ENCODE assay signal across 30 mouse cellular contexts in genomic region chr5:151416988-151417387, GRCm38 (mm10). TPM values are rescaled to one million over a fixed set of nuclear protein-coding genes. Genes with fewer than 3 reads are reported as not detected.
A peak's percentile ranks its signal among the peaks of the same experiment; 100 is the strongest.
DNase-seq lines count a peak whose midpoint lies in the region; ATAC-seq and TF ChIP-seq lines count a peak whose summit lies in the region.
"Had no signal": no experiment of that assay in that cellular context is flagged by ENCODE, and none has a peak within 500 bp of the region (broad histone marks: within the 10 kb centered on the region; RNA-seq: fewer than 3 reads in every experiment).

No protein-coding gene starts in this region.

- no peak for TF ChIP-seq CTCF in midbrain, postnatal 0 days (IDR thresholded peaks at IDR 0.05)
- TF ChIP-seq CTCF in cerebellum, adult 2 months (IDR thresholded peaks at IDR 0.05; ENCODE audit: borderline replicate concordance, insufficient read depth, low read depth, low read length) = no peak

- peak; percentile 72 for DNase-seq in midbrain, embryonic 11.5 days (ENCODE audit: low spot score, missing footprints)
- DNase-seq in midbrain, postnatal 0 days (ENCODE audit: low spot score) = no peak
- DNase-seq in c-Kit-positive CD71-positive TER-119-positive erythroid progenitor cells, embryonic 14.5 days (ENCODE audit: low spot score) = peak; percentile 10
- no peak for DNase-seq in cerebellum, adult 18-20 months
- no peak for DNase-seq in cerebellum, adult 2 months
- DNase-seq: cerebellum, adult 8-10 months; cerebellum, postnatal 14 days; embryo, embryonic 11 days; gastrocnemius, postnatal 10 days; heart, adult 18-20 months; heart, postnatal 10 days; heart, postnatal 4 days had no signal

- no peaks in the 10 kb centered on the region for H3K9me3 ChIP-seq in midbrain, embryonic 11.5 days (ENCODE audit: control insufficient read depth, low read length)
- H3K9me3 ChIP-seq in midbrain, postnatal 0 days (ENCODE audit: low read length) = no peaks in the 10 kb centered on the region
- H3K9me3 ChIP-seq in liver, embryonic 15.5 days (replicated peaks) = no peaks in the 10 kb centered on the region
- H3K9me3 ChIP-seq: embryonic facial prominence, embryonic 15.5 days; forebrain, embryonic 10.5 days; G1E; heart, embryonic 10.5 days; hindbrain, embryonic 12.5 days had no signal

- no peak for ATAC-seq in midbrain, embryonic 11.5 days (ENCODE audit: low FRiP score)
- no peak for ATAC-seq in midbrain, postnatal 0 days (ENCODE audit: low FRiP score)
- ATAC-seq in liver, embryonic 15.5 days (ENCODE audit: insufficient read depth) = no peak
- no peak for ATAC-seq in CD4-positive, CD25-positive, alpha-beta regulatory T cell, adult 4 months
- ATAC-seq: forebrain, embryonic 16.5 days; hindbrain, postnatal 0 days had no signal

- H3K4me3 ChIP-seq in midbrain, embryonic 11.5 days (ENCODE audit: low read depth, low read length) = no peak overlapping the region
- no peak overlapping the region for H3K4me3 ChIP-seq in midbrain, postnatal 0 days (ENCODE audit: low read depth, low read length)
- H3K4me3 ChIP-seq in liver, embryonic 15.5 days (replicated peaks) = no peak overlapping the region
- H3K4me3 ChIP-seq in cerebellum, adult 2 months (replicated peaks; ENCODE audit: insufficient read depth, low read depth, low read length) = no peak overlapping the region
- H3K4me3 ChIP-seq: embryonic facial prominence, embryonic 15.5 days; forebrain, embryonic 10.5 days; heart, embryonic 10.5 days; hindbrain, embryonic 12.5 days had no signal

- no peak for TF ChIP-seq POLR2A in cerebellum, adult 2 months (IDR thresholded peaks at IDR 0.05; ENCODE audit: borderline replicate concordance, insufficient read depth, low read length)

- H3K36me3 ChIP-seq in midbrain, embryonic 11.5 days (ENCODE audit: control insufficient read depth, insufficient read depth, low read length) = no peaks in the 10 kb centered on the region
- H3K36me3 ChIP-seq in midbrain, postnatal 0 days (ENCODE audit: insufficient read depth, low read length) = no peaks in the 10 kb centered on the region
- H3K36me3 ChIP-seq in liver, embryonic 15.5 days (replicated peaks) = no peaks in the 10 kb centered on the region
- H3K36me3 ChIP-seq: embryonic facial prominence, embryonic 15.5 days; forebrain, embryonic 10.5 days; G1E; heart, embryonic 10.5 days; hindbrain, embryonic 12.5 days had no signal

- 45% methylated on average over 1 of the region's 1 CpGs for WGBS in midbrain, embryonic 11.5 days
- WGBS in midbrain, postnatal 0 days = 24% methylated on average over 1 of the region's 1 CpGs
- 10% methylated on average over 1 of the region's 1 CpGs for WGBS in liver, embryonic 15.5 days (ENCODE audit: insufficient replicate concordance)
- 25% methylated on average over 1 of the region's 1 CpGs for WGBS in cerebellum, adult 2 months

- H3K4me1 ChIP-seq in midbrain, embryonic 11.5 days (ENCODE audit: control insufficient read depth, insufficient read depth, low read length) = no peaks in the 10 kb centered on the region
- H3K4me1 ChIP-seq in midbrain, postnatal 0 days (ENCODE audit: insufficient read depth, low read length) = no peaks in the 10 kb centered on the region
- H3K4me1 ChIP-seq in liver, embryonic 15.5 days (replicated peaks) = peaks cover 56% of the 10 kb centered on the region
- H3K4me1 ChIP-seq in cerebellum, adult 2 months (ENCODE audit: control insufficient read depth, insufficient read depth, low read length) = no peaks in the 10 kb centered on the region
- H3K4me1 ChIP-seq: forebrain, embryonic 10.5 days had no signal

- no peak overlapping the region for H3K27ac ChIP-seq in midbrain, embryonic 11.5 days (ENCODE audit: low read depth, low read length)
- no peak overlapping the region for H3K27ac ChIP-seq in midbrain, postnatal 0 days (ENCODE audit: low read depth, low read length)
- peak overlapping the region; percentile 82 for H3K27ac ChIP-seq in liver, embryonic 15.5 days (replicated peaks)
- H3K27ac ChIP-seq in cerebellum, adult 2 months (ENCODE audit: insufficient read depth, low read length) = no peak overlapping the region
- H3K27ac ChIP-seq: embryonic facial prominence, embryonic 15.5 days; forebrain, embryonic 10.5 days; heart, embryonic 10.5 days; hindbrain, embryonic 12.5 days; hindbrain, postnatal 0 days had no signal

- no peak overlapping the region for H3K4me2 ChIP-seq in midbrain, embryonic 11.5 days
- H3K4me2 ChIP-seq in midbrain, postnatal 0 days (ENCODE audit: low read depth, low read length, poor library complexity, severe bottlenecking) = no peak overlapping the region
- peak overlapping the region; percentile 38; the same call in 1 of the 2 replicates for H3K4me2 ChIP-seq in liver, embryonic 15.5 days
- H3K4me2 ChIP-seq: embryonic facial prominence, embryonic 15.5 days; hindbrain, embryonic 12.5 days had no signal

- no peaks in the 10 kb centered on the region for H3K27me3 ChIP-seq in midbrain, embryonic 11.5 days (ENCODE audit: control insufficient read depth, insufficient read depth, low read length)
- H3K27me3 ChIP-seq in midbrain, postnatal 0 days (ENCODE audit: insufficient read depth, low read length) = no peaks in the 10 kb centered on the region
- no peaks in the 10 kb centered on the region for H3K27me3 ChIP-seq in liver, embryonic 15.5 days
- no peaks in the 10 kb centered on the region for H3K27me3 ChIP-seq in cerebellum, adult 2 months (ENCODE audit: control insufficient read depth, insufficient read depth, low read length)
- H3K27me3 ChIP-seq: embryonic facial prominence, embryonic 15.5 days; hindbrain, embryonic 12.5 days had no signal

- no peak overlapping the region for H3K9ac ChIP-seq in midbrain, embryonic 11.5 days (ENCODE audit: low read length)
- H3K9ac ChIP-seq in midbrain, postnatal 0 days (replicated peaks; ENCODE audit: low read length, poor library complexity, severe bottlenecking) = no peak overlapping the region
- no peak overlapping the region for H3K9ac ChIP-seq in liver, embryonic 15.5 days
- H3K9ac ChIP-seq: embryonic facial prominence, embryonic 15.5 days; hindbrain, embryonic 12.5 days had no signal

RNA-seq across cellular contexts. Expression of gene Gm42906, which starts 11.0 kb away (rescaled TPM):
- polyA plus RNA-seq in midbrain, embryonic 11.5 days (2014; fragmentation: Nextera tagmentation; extraction: Ambion mirVana) = not detected in 2 replicates
- total RNA-seq in midbrain, postnatal 0 days (2014; rRNA removed) = not detected in 2 replicates
- not detected in 2 replicates for polyA plus RNA-seq in midbrain, postnatal 0 days (2015; fragmentation: Nextera tagmentation; extraction: Ambion mirVana)
- polyA plus RNA-seq in liver, embryonic 15.5 days (2015; fragmentation: Nextera tagmentation; extraction: Ambion mirVana) = not detected in 2 replicates
- polyA plus RNA-seq in CD4-positive, CD25-positive, alpha-beta regulatory T cell, adult 4 months (2017; shearing (Covaris generic)) = not detected
- not detected in 2 replicates for polyA plus RNA-seq in cerebellum, adult 2 months (2012; rRNA removed)
- total RNA-seq: adrenal gland, postnatal 10 days; adrenal gland, postnatal 4 days; common myeloid progenitor, adult 5-6 weeks; G1E; gastrocnemius, postnatal 4 days; heart, postnatal 4 days; hindbrain, postnatal 0 days had no signal
- polyA plus RNA-seq: brain, embryonic 14.5 days; embryonic facial prominence, embryonic 11.5 days; embryonic facial prominence, embryonic 15.5 days; erythroblast, embryonic 14.5 days; forebrain, embryonic 10.5 days; forebrain, embryonic 16.5 days; frontal cortex, adult 2 months; G1E; heart, embryonic 10.5 days; heart, embryonic 14.5 days; hindbrain, embryonic 12.5 days; hindbrain, postnatal 0 days had no signal

Comparison
In these comparisons a context has a peak if more than half of its experiments do, and no peak if none do; other contexts are left out.
1. DNase-seq: peak in midbrain, embryonic 11.5 days (single experiment) and c-Kit-positive CD71-positive TER-119-positive erythroid progenitor cells, embryonic 14.5 days (single experiment); none in midbrain, postnatal 0 days (single experiment), cerebellum, adult 18-20 months (0 of 2) and cerebellum, adult 2 months (0 of 2).